Mouse (Mus musculus): Measurements from ENCODE around the gene Fkbp2. TPM values are rescaled to one million over a fixed set of nuclear protein-coding genes. Genes with fewer than 3 reads are reported as not detected.

The Fkbp2 gene
- polyA plus RNA-seq, 1 experiment = 28.3 TPM

- Histone ChIP-seq H3K27ac (ENCODE audit: control insufficient read depth, insufficient read depth, low read depth, low read length) (no peak overlapping the region), H3K27me3 (ENCODE audit: control insufficient read depth, insufficient read depth, low read length) (no peaks in the 10 kb centered on the region), H3K36me3 (ENCODE audit: control insufficient read depth, insufficient read depth, low read length) (no peaks in the 10 kb centered on the region), H3K4me3 (ENCODE audit: control insufficient read depth, low read depth, low read length) (peak overlapping the region; percentile 82), H3K4me1 (ENCODE audit: control insufficient read depth, insufficient read depth, low read length) (peaks cover 24% of the 10 kb centered on the region)
- no peak for TF ChIP-seq CTCF (IDR thresholded peaks at IDR 0.05; ENCODE audit: control insufficient read depth, insufficient read depth, insufficient replicate concordance, low read depth, low read length)
- TF ChIP-seq POLR2A (IDR thresholded peaks at IDR 0.05; ENCODE audit: control insufficient read depth, low read depth, low read length) = no peak
Observed at GRCm38 (mm10) chr19:6969291-6969664, 11.0 kb downstream of the Fkbp2 start.

GRCm38 (mm10) chr19:6968491-6969271, 11.6 kb downstream of the Fkbp2 start:
- Histone ChIP-seq H3K27ac (ENCODE audit: control insufficient read depth, insufficient read depth, low read depth, low read length) (no peak overlapping the region), H3K36me3 (ENCODE audit: control insufficient read depth, insufficient read depth, low read length) (no peaks in the 10 kb centered on the region), H3K4me3 (ENCODE audit: control insufficient read depth, low read depth, low read length) (peak overlapping the region; percentile 82), H3K27me3 (ENCODE audit: control insufficient read depth, insufficient read depth, low read length) (no peaks in the 10 kb centered on the region), H3K4me1 (ENCODE audit: control insufficient read depth, insufficient read depth, low read length) (peaks cover 24% of the 10 kb centered on the region)
- TF ChIP-seq CTCF (IDR thresholded peaks at IDR 0.05; ENCODE audit: control insufficient read depth, insufficient read depth, insufficient replicate concordance, low read depth, low read length) (no peak), POLR2A (IDR thresholded peaks at IDR 0.05; ENCODE audit: control insufficient read depth, low read depth, low read length) (no peak)

GRCm38 (mm10) chr19:6956461-6956860, 23.8 kb downstream of the Fkbp2 start:
- H3K36me3 ChIP-seq (ENCODE audit: control insufficient read depth, insufficient read depth, low read length) = no peaks in the 10 kb centered on the region; the same call in 1 of the 2 replicates
- TF ChIP-seq POLR2A (IDR thresholded peaks at IDR 0.05; ENCODE audit: control insufficient read depth, low read depth, low read length) = no peak
- no peak for TF ChIP-seq CTCF (IDR thresholded peaks at IDR 0.05; ENCODE audit: control insufficient read depth, insufficient read depth, insufficient replicate concordance, low read depth, low read length)
- peaks cover 10% of the 10 kb centered on the region for H3K4me1 ChIP-seq (ENCODE audit: control insufficient read depth, insufficient read depth, low read length)
- H3K27ac ChIP-seq (ENCODE audit: control insufficient read depth, insufficient read depth, low read depth, low read length) = no peak overlapping the region
- no peak overlapping the region for H3K4me3 ChIP-seq (ENCODE audit: control insufficient read depth, low read depth, low read length)
- H3K27me3 ChIP-seq (ENCODE audit: control insufficient read depth, insufficient read depth, low read length) = no peaks in the 10 kb centered on the region

DNA sequence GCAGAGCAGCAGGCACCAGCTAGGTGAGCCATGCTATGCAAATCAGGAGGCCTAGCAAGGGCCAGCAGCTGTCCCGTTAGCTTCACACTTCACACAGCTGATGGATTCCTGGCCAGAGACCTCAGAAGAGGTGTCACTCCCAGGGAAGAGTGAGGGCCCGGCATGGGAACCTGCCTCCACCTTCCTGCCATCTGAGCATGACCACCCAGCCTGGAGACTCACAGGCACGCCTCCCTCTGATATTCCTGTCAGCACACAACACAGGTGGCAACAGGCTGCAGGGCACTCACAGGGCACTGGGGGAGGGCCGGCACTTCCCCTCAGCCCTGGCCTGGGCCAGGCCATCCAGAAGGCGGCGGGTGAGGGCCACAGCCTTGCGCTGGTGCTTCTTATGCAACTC, 24.9 kb downstream of the Fkbp2 start:
- no peak overlapping the region for H3K27ac ChIP-seq (ENCODE audit: control insufficient read depth, insufficient read depth, low read depth, low read length)
- peaks cover 17% of the 10 kb centered on the region for H3K4me1 ChIP-seq (ENCODE audit: control insufficient read depth, insufficient read depth, low read length)
- H3K36me3 ChIP-seq (ENCODE audit: control insufficient read depth, insufficient read depth, low read length) = no peaks in the 10 kb centered on the region; the same call in 1 of the 2 replicates
- no peak overlapping the region for H3K4me3 ChIP-seq (ENCODE audit: control insufficient read depth, low read depth, low read length)
- TF ChIP-seq POLR2A (IDR thresholded peaks at IDR 0.05; ENCODE audit: control insufficient read depth, low read depth, low read length) = no peak
- no peak for TF ChIP-seq CTCF (IDR thresholded peaks at IDR 0.05; ENCODE audit: control insufficient read depth, insufficient read depth, insufficient replicate concordance, low read depth, low read length)
- no peaks in the 10 kb centered on the region for H3K27me3 ChIP-seq (ENCODE audit: control insufficient read depth, insufficient read depth, low read length)

DNA sequence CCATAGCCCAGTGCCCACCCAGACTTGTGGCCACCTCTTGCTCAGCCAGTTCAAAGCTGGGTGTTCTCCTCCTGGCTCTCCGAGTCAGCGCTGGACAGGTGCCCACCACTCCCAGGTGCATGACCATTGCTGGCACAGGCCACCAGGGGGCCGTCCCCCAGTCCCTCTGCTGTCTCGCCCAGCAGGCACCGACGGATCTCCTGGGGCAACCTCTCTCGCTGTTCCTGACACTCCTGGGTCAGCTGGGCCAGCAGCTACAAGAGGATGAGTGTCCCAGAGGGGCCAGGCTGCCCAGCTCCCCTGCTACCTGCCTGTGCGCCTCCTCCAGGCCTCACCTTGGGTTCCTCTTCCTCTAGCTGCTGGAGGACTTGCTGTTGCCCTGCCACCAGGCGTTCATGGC, 26.3 kb downstream of the Fkbp2 start:
- no peaks in the 10 kb centered on the region; the same call in 1 of the 2 replicates for H3K36me3 ChIP-seq (ENCODE audit: control insufficient read depth, insufficient read depth, low read length)

DNA sequence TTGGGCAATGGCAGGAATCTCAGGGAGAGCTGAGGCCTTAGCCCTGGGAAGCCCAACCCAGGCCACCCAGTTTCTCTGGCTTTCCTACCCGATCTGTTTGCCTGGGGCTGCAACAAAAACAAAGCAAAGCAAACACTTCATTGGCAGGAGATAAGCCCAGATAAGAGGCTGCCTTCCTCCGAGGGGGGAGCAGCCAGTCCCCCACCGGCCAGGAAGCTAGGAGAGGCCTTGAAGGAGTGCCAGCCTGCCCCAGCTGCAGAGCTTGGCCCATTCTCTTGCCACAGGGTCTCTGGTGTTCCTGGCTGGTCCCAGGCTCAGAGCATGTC, 27.6 kb downstream of the Fkbp2 start:
- Histone ChIP-seq H3K27ac (ENCODE audit: control insufficient read depth, insufficient read depth, low read depth, low read length) (peak overlapping the region; percentile 78), H3K27me3 (ENCODE audit: control insufficient read depth, insufficient read depth, low read length) (no peaks in the 10 kb centered on the region), H3K4me1 (ENCODE audit: control insufficient read depth, insufficient read depth, low read length) (peaks cover 18% of the 10 kb centered on the region), H3K4me3 (ENCODE audit: control insufficient read depth, low read depth, low read length) (no peak overlapping the region), H3K36me3 (ENCODE audit: control insufficient read depth, insufficient read depth, low read length) (no peaks in the 10 kb centered on the region; the same call in 1 of the 2 replicates)
- TF ChIP-seq CTCF (IDR thresholded peaks at IDR 0.05; ENCODE audit: control insufficient read depth, insufficient read depth, insufficient replicate concordance, low read depth, low read length) = no peak
- TF ChIP-seq POLR2A (IDR thresholded peaks at IDR 0.05; ENCODE audit: control insufficient read depth, low read depth, low read length) = no peak

More for the DNA sequence above, 26.3 kb downstream of the Fkbp2 start:
- no peaks in the 10 kb centered on the region for H3K27me3 ChIP-seq (ENCODE audit: control insufficient read depth, insufficient read depth, low read length)
- H3K4me1 ChIP-seq (ENCODE audit: control insufficient read depth, insufficient read depth, low read length) = peaks cover 18% of the 10 kb centered on the region
- no peak overlapping the region for H3K27ac ChIP-seq (ENCODE audit: control insufficient read depth, insufficient read depth, low read depth, low read length)
- no peak for TF ChIP-seq POLR2A (IDR thresholded peaks at IDR 0.05; ENCODE audit: control insufficient read depth, low read depth, low read length)
- peak; percentile 40; the same call in 1 of the 2 replicates for TF ChIP-seq CTCF (IDR thresholded peaks at IDR 0.05; ENCODE audit: control insufficient read depth, insufficient read depth, insufficient replicate concordance, low read depth, low read length)
- H3K4me3 ChIP-seq (ENCODE audit: control insufficient read depth, low read depth, low read length) = no peak overlapping the region

- Histone ChIP-seq H3K4me1 (ENCODE audit: control insufficient read depth, insufficient read depth, low read length) (peaks cover 18% of the 10 kb centered on the region), H3K27ac (ENCODE audit: control insufficient read depth, insufficient read depth, low read depth, low read length) (peak overlapping the region; percentile 78), H3K27me3 (ENCODE audit: control insufficient read depth, insufficient read depth, low read length) (no peaks in the 10 kb centered on the region), H3K36me3 (ENCODE audit: control insufficient read depth, insufficient read depth, low read length) (no peaks in the 10 kb centered on the region; the same call in 1 of the 2 replicates), H3K4me3 (ENCODE audit: control insufficient read depth, low read depth, low read length) (peak overlapping the region; percentile 87)
- no peak for TF ChIP-seq CTCF (IDR thresholded peaks at IDR 0.05; ENCODE audit: control insufficient read depth, insufficient read depth, insufficient replicate concordance, low read depth, low read length)
- TF ChIP-seq POLR2A (IDR thresholded peaks at IDR 0.05; ENCODE audit: control insufficient read depth, low read depth, low read length) = no peak
Observed at GRCm38 (mm10) chr19:6951994-6952711, 28.1 kb downstream of the Fkbp2 start.

Measured in testis, adult 2 months (tissue).